Mouse (Mus musculus) layer of hippocampus, adult 9-10 months (tissue): ENCODE results near the gene Cdk8.

ENCODE experiments used
- DNase-seq: peaks from one replicate; pipeline ENCODE4 v3.0.0; 2022; ENCODE audit warnings: low spot score

The Cdk8 gene

GRCm38 (mm10) chr5:146232816-146233215 is 1.8 kb downstream of the Cdk8 start:
- no peak for DNase-seq

DNA sequence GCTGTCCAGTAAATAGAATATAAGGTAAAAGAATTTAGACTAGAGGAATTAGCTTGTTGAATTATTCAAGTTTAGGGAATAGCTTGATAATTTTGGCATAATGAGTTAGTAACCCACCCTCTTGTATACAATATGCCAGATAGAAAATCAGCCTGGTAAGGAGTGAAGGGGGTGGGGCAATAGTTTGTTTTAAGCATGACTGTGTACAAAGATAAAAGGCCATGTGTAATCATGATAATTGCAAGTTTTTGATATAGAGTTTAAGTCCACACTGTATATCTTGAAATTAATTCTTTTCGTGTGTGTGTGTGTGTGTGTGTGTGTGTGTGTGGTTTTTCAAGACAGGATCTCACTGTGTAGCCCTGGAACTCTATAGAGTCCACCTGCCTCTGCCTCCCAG is 3.3 kb downstream of the Cdk8 start:
- no peak for DNase-seq

GRCm38 (mm10) chr5:146238274-146238673 is 7.2 kb downstream of the Cdk8 start:
- no peak for DNase-seq

GRCm38 (mm10) chr5:146240771-146241170 is 9.7 kb downstream of the Cdk8 start:
- DNase-seq: no peak

DNA sequence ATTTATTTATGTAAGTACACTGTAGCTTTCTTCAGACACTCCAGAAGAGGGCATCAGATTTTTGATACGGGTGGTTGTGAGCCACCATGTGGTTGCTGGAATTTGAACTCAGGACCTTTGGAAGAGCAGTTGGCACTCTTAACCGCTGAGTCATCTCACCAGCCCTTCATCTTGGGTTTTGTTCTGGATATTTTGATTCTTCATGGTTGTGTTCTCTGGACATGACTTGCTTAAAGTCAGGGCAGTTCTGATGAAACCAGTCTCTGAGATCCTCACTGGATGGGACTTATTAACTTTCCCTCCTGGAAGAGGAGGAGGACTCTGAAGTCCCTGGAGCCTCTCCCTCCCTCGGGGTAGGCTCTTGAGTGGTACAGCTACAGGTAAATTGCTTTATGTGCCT is 10.2 kb downstream of the Cdk8 start:
- no peak for DNase-seq

- DNase-seq: no peak
Measured at GRCm38 (mm10) chr5:146245193-146245592, 14.2 kb downstream of the Cdk8 start.

GRCm38 (mm10) chr5:146245646-146246370 is 14.8 kb downstream of the Cdk8 start:
- no peak for DNase-seq

DNA sequence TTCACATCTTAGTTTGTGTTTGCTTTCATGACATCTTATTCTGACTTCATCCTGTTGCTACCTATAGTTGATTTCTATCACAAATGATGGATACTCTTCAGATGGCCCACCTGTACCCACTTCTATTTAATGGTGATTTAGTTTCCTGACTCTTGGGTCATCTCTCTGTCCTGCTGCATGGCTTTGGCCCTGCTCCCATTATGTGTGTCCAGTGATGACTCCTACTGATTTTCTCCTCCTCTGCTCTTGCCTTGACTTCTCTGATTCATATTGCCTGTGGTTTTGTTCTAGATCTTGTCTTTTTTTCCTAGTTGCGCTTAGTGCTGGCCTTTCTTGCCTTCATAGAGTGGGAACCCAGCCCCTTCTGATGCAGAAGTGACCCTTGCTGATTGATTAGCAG is 15.4 kb downstream of the Cdk8 start:
- DNase-seq: no peak

GRCm38 (mm10) chr5:146247709-146248108 is 16.7 kb downstream of the Cdk8 start:
- DNase-seq: no peak

- DNase-seq: no peak
Measured at GRCm38 (mm10) chr5:146248746-146249145, 17.7 kb downstream of the Cdk8 start.

- DNase-seq: no peak
Measured at GRCm38 (mm10) chr5:146250369-146251075, 19.5 kb downstream of the Cdk8 start.

DNA sequence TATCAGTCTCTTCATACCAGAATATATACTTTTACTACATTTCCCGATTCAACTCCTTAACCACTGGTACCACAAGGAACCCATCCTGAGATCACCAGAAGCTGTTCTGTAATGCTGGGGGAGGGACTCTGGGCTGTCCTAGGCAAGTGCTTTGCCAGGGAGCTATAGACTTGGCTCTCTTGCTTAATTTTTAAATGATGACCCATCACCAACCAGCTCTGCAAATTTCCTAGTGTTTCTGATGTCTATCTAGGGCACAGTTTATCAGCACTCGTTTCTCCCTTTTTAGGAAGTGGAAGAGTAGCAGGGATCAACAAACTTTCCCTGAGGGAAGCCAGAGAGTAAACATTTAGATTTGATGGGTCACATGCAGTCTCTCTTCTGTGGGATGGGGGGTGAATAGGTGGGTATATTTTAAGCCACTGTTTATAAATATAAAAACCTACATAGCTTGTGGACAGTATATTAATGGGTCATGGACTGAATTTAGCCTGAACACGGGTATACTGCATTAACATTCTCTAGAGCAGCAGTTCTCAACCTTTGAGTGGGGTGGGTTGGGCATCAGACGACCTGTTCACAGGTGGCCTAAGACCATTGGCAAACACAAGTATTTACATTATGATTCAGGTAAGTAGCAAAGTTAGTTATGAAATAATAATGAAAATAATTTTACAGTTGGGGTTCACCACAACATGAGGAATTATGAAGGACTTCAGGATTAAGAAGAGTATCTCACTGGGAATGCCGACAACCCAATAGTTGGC is 20.8 kb downstream of the Cdk8 start:
- DNase-seq: no peak

GRCm38 (mm10) chr5:146253644-146254043 is 22.6 kb downstream of the Cdk8 start:
- no peak for DNase-seq

- DNase-seq: no peak
Measured at GRCm38 (mm10) chr5:146260003-146260402, 29.0 kb downstream of the Cdk8 start.

- DNase-seq: no peak
Measured at GRCm38 (mm10) chr5:146265934-146266591, 35.0 kb downstream of the Cdk8 start.

GRCm38 (mm10) chr5:146267776-146268175 is 36.7 kb downstream of the Cdk8 start:
- DNase-seq: no peak

- DNase-seq: no peak
Measured at GRCm38 (mm10) chr5:146270593-146270992, 39.6 kb downstream of the Cdk8 start.

DNA sequence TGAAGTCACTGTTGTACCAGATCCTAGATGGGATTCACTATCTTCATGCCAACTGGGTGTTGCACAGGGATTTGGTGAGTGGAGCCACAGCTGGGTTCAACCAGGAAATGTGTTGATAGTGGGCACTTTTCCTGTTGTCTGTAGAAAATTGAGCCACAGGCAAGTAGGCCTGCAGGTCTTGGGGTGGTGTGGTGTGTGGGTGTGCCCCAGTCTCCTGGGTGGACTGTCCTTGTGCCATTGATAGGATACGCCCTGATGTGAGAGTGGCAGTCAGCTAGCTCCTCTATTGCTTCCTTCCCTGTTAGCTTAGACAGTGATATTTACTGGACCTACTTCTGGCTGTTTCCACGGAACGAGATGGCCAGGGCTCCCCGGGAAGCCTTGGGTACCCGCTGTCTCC is 40.6 kb downstream of the Cdk8 start:
- no peak for DNase-seq

GRCm38 (mm10) chr5:146273096-146273495 is 42.1 kb downstream of the Cdk8 start:
- DNase-seq: no peak

DNA sequence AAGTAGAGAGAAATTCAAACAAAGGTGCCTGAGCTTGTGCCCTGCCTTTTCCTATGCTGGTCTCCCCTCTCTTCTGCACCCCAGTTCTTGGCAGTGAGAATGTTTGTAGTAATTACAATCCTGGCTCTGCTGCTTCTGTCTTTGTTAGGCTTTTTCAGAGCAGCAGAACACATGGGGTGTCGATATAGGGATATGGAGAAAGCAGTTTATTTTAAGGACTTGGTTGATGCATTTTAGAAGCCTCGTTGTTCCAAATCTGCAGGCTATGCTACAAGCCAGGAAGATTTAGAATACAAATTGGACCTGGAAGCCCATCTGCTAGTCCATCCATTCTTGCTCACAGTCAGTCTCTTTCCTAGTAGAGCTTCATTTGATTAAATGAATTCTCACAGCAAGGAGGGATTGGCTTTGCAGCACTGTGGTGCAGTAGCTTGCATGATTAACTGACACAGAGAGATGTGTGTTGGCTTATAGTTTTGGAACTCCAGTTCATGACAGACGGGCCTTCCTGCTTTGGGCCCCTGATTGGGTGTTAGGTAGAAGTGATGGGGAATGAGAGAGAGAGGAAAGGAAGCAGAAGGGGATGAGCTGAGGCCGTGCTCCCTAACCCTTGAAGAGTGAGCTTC is 43.5 kb downstream of the Cdk8 start:
- no peak for DNase-seq

GRCm38 (mm10) chr5:146277513-146277912 is 46.5 kb downstream of the Cdk8 start:
- no peak for DNase-seq

DNA sequence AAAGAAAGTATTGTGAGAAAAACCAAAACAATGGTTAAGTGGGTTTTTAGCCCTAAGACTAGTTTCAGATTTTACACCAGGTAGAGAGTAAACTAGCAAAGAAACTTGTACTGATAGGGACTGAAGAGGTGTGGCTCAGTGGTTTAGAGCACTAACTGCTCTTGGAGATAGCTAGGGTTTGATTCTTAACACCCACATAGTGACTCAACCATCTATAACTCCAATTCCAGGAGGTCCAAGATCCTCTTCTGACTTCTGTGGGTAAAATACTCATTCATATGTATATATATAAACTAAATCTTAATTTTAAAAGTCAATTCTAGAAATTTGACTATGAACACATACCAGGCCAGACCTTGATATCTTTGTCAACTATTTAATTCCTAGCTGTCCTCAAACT is 49.0 kb downstream of the Cdk8 start:
- DNase-seq: no peak
